Mouse (Mus musculus) forebrain, embryonic 12.5 days (tissue): ENCODE results near the gene Hmx1. TPM values are rescaled to one million over a fixed set of nuclear protein-coding genes. Genes with fewer than 3 reads are reported as not detected.
A peak's percentile ranks its signal among the peaks of the same experiment; 100 is the strongest.

Source experiments
- ATAC-seq: fragments of 200-750 bp; cut with Nextera tagmentation; 2 replicates; pipeline ENCODE4 v1.8.0; 2017; ENCODE audit warnings: moderate TSS enrichment; ENCODE audit not compliant: low FRiP score
- H3K27ac ChIP-seq: fragments of 300-500 bp; sonication (generic); 2 replicates; pipeline ENCODE4 v1.5.1; 2016; ENCODE audit warnings: mild to moderate bottlenecking
- H3K27me3 ChIP-seq: fragments of 300-500 bp; sonication (generic); 2 replicates; pipeline ENCODE4 v1.6.1; 2016; ENCODE audit warnings: mild to moderate bottlenecking
- H3K36me3 ChIP-seq: fragments of 300-500 bp; sonication (generic); replicated peaks from 2 replicates; pipeline ENCODE4 v1.6.1; 2016; ENCODE audit warnings: mild to moderate bottlenecking
- H3K4me1 ChIP-seq: fragments of 300-500 bp; sonication (generic); 2 replicates; pipeline ENCODE4 v1.6.1; 2016
- H3K4me2 ChIP-seq: fragments of 300-500 bp; sonication (generic); 2 replicates; pipeline ENCODE4 v1.6.1; 2016; ENCODE audit warnings: mild to moderate bottlenecking, moderate library complexity
- H3K4me3 ChIP-seq: fragments of 300-500 bp; sonication (generic); replicated peaks from 2 replicates; pipeline ENCODE4 v1.5.1; 2016; ENCODE audit warnings: mild to moderate bottlenecking
- H3K9ac ChIP-seq: fragments of 300-500 bp; sonication (generic); 2 replicates; pipeline ENCODE4 v1.6.1; 2016; ENCODE audit warnings: mild to moderate bottlenecking
- H3K9me3 ChIP-seq: fragments of 300-500 bp; sonication (generic); 2 replicates; pipeline ENCODE4 v1.6.1; 2016
- WGBS: fragments of 180-500 bp; shearing (Covaris S2); methylation state at CpG from one replicate; pipeline ENCODE4 v1.1.7; 2016; 5-methylcytosine and 5-hydroxymethylcytosine counted together
- polyA plus RNA-seq: library from polyadenylated mRNA; unstranded; fragments of >200 nt; fragmentation: Nextera tagmentation; extraction: Ambion mirVana; gene quantifications from 2 replicates; pipeline ENCODE4 v1.2.1, GENCODE M21; 2016

The Hmx1 gene
- polyA plus RNA-seq, 1 experiment from 2014 or later = 0.86 TPM

GRCm38 (mm10) chr5:35440459-35440858 lies 51.6 kb downstream of the Hmx1 start:
- H3K9me3 ChIP-seq = 0 out of 2 replicates have a peak, but pooled peaks cover 5% of the 10 kb centered on the region
- no peak overlapping the region for H3K9ac ChIP-seq
- H3K27me3 ChIP-seq = 0 out of 2 replicates have a peak, but pooled peaks cover 3% of the 10 kb centered on the region
- ATAC-seq = no peak
- H3K4me2 ChIP-seq = no peak overlapping the region
- H3K27ac ChIP-seq = no peak overlapping the region
- 64% methylated on average over 8 of the region's 8 CpGs for WGBS
- H3K4me1 ChIP-seq = 0 out of 2 replicates have a peak, but pooled peaks cover 3% of the 10 kb centered on the region
- no peak overlapping the region for H3K4me3 ChIP-seq
- H3K36me3 ChIP-seq = no peaks in the 10 kb centered on the region

GRCm38 (mm10) chr5:35441411-35441810 lies 52.5 kb downstream of the Hmx1 start:
- H3K27ac ChIP-seq = no peak overlapping the region
- 0 out of 2 replicates have a peak, but pooled peaks cover 3% of the 10 kb centered on the region for H3K4me1 ChIP-seq
- no peaks in the 10 kb centered on the region for H3K36me3 ChIP-seq
- 0 out of 2 replicates have a peak, but pooled peaks cover under 1% of the 10 kb centered on the region for H3K27me3 ChIP-seq
- H3K4me3 ChIP-seq = no peak overlapping the region
- whole genome bisulfite sequencing = 77% methylated on average over 9 of the region's 9 CpGs
- no peak for ATAC-seq
- no peak overlapping the region for H3K9ac ChIP-seq
- H3K4me2 ChIP-seq = no peak overlapping the region
- H3K9me3 ChIP-seq = no peaks in the 10 kb centered on the region

- Histone ChIP-seq H3K36me3 (no peaks in the 10 kb centered on the region), H3K9me3 (no peaks in the 10 kb centered on the region), H3K9ac (no peak overlapping the region), H3K27ac (no peak overlapping the region), H3K4me3 (no peak overlapping the region), H3K4me2 (no peak overlapping the region), H3K4me1 (peaks cover 22% of the 10 kb centered on the region), H3K27me3 (no peaks in the 10 kb centered on the region)
- 84% methylated on average over 12 of the region's 12 CpGs for WGBS
- no peak for ATAC-seq
These were observed 55.8 kb downstream of the Hmx1 start for GRCm38 (mm10) chr5:35444731-35445130.

DNA sequence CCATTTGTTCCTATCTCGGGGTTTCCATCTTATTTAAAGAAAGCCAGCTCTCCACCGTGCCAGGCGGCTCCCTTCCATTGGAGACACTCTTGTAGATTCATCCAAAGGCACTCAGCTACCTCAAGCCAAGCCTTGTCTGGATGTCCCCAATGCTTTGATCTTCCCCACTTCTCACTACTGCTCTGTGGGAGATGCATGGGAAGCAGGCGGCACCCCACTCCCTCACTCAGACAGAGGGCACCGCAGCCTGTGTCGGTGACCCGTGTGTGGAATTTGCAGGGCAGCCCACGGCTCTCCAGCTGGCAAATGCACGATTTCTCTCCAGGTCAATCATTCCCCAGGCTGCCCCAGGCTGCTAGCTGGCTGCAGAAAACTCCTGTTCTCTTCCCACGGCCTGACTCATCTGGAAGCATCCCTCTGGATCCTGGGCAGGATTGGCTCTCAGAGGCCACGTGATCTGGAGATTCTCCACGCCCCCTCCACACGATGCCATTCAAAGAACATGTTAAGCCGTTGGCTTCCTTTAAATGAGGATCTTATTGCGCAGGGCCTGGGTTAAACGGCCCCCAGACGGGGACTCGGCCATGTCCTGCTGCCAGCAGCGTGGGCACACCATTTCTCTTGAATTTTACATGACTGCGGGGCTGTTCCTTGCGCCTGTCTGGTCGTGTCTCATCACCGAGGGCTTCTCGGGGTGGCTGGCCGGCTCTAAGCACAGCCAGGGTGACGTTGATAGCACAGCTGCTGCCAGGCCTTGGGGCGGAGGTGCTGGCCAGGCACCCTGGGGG lies 58.9 kb downstream of the Hmx1 start:
- Histone ChIP-seq H3K4me3 (peak overlapping the region; percentile 34), H3K4me1 (peaks cover 29% of the 10 kb centered on the region), H3K9ac (peak overlapping the region; percentile 56), H3K27ac (peak overlapping the region; percentile 73), H3K4me2 (peak overlapping the region; percentile 57), H3K27me3 (peaks cover 19% of the 10 kb centered on the region), H3K36me3 (no peaks in the 10 kb centered on the region), H3K9me3 (no peaks in the 10 kb centered on the region)
- ATAC-seq = peak; percentile 92
- WGBS = 18% methylated on average over 27 of the region's 27 CpGs

Other genes with a start within 250 kb of the Hmx1 start
- 0.10 TPM in 1 of 2 replicates, not detected in the other for gene Adra2c, start 110.8 kb upstream of the Hmx1 start, polyA plus RNA-seq
- gene Cpz, start 136.6 kb downstream of the Hmx1 start, polyA plus RNA-seq = 1.7 and 3.0 TPM in 2 replicates
- 9.8 and 11.1 TPM in 2 replicates for gene Trmt44, start 186.0 kb downstream of the Hmx1 start, polyA plus RNA-seq
- 15.6 and 17.6 TPM in 2 replicates for gene Acox3, start 193.9 kb downstream of the Hmx1 start, polyA plus RNA-seq